Mouse (Mus musculus) embryonic facial prominence, embryonic 11.5 days (tissue): ENCODE results near the gene Eno1. TPM values are rescaled to one million over a fixed set of nuclear protein-coding genes. Genes with fewer than 3 reads are reported as not detected.

Source experiments
- ATAC-seq: fragments of 200-750 bp; cut with Nextera tagmentation; replicated peaks from 2 replicates; pipeline ENCODE4 v1.8.0; 2017; ENCODE audit warnings: low read depth; ENCODE audit not compliant: insufficient number of reproducible peaks, low FRiP score, low TSS enrichment
- DNase-seq: peaks from one replicate; pipeline ENCODE4 v3.0.0-alpha.2; 2015; ENCODE audit warnings: low spot score
- H3K27ac ChIP-seq: fragments of 300-500 bp; sonication (generic); replicated peaks from 2 replicates; pipeline ENCODE4 v1.5.1; 2014; ENCODE audit warnings: mild to moderate bottlenecking, low read depth, low read length, control low read depth
- H3K27me3 ChIP-seq: fragments of 300-500 bp; sonication (generic); 2 replicates; pipeline ENCODE4 v1.6.1; 2014; ENCODE audit warnings: mild to moderate bottlenecking, low read length, moderate library complexity, mixed read lengths; ENCODE audit not compliant: control insufficient read depth, insufficient read depth
- H3K36me3 ChIP-seq: fragments of 300-500 bp; sonication (generic); replicated peaks from 2 replicates; pipeline ENCODE4 v1.6.1; 2014; ENCODE audit warnings: low read depth, mild to moderate bottlenecking, low read length, moderate library complexity, mixed read lengths; ENCODE audit not compliant: control insufficient read depth, insufficient read depth
- H3K4me1 ChIP-seq: fragments of 300-500 bp; sonication (generic); 2 replicates; pipeline ENCODE4 v1.6.1; 2014; ENCODE audit warnings: low read length, mixed read lengths; ENCODE audit not compliant: control insufficient read depth, insufficient read depth
- H3K4me2 ChIP-seq: fragments of 300-500 bp; sonication (generic); 2 replicates; pipeline ENCODE4 v1.6.1; 2014; ENCODE audit warnings: low read depth, mild to moderate bottlenecking, control low read depth, low read length, moderate library complexity
- H3K4me3 ChIP-seq: fragments of 300-500 bp; sonication (generic); 2 replicates; pipeline ENCODE4 v1.5.1; 2014; ENCODE audit warnings: low read depth, low read length, control low read depth
- H3K9ac ChIP-seq: fragments of 300-500 bp; sonication (generic); replicated peaks from 2 replicates; pipeline ENCODE4 v1.6.1; 2014; ENCODE audit warnings: mild to moderate bottlenecking, control low read depth, low read length
- H3K9me3 ChIP-seq: fragments of 300-500 bp; sonication (generic); replicated peaks from 2 replicates; pipeline ENCODE4 v1.6.1; 2016; ENCODE audit warnings: mild to moderate bottlenecking, low read length, inconsistent platforms, mixed read lengths; ENCODE audit not compliant: control insufficient read depth
- WGBS: fragments of 180-500 bp; shearing (Covaris S2); extraction: QIAGEN DNeasy Blood & Tissue Kit; methylation state at CpG from one replicate; pipeline ENCODE4 v1.1.7; 2014; 5-methylcytosine and 5-hydroxymethylcytosine counted together
- polyA plus RNA-seq: library from polyadenylated mRNA; unstranded; fragments of >200 nt; fragmentation: Nextera tagmentation; extraction: Ambion mirVana; gene quantifications from 2 replicates; pipeline ENCODE4 v1.2.1, GENCODE M21; 2014

The Eno1 gene
- polyA plus RNA-seq, 1 experiment from 2014 or later = 1,873 TPM

DNA sequence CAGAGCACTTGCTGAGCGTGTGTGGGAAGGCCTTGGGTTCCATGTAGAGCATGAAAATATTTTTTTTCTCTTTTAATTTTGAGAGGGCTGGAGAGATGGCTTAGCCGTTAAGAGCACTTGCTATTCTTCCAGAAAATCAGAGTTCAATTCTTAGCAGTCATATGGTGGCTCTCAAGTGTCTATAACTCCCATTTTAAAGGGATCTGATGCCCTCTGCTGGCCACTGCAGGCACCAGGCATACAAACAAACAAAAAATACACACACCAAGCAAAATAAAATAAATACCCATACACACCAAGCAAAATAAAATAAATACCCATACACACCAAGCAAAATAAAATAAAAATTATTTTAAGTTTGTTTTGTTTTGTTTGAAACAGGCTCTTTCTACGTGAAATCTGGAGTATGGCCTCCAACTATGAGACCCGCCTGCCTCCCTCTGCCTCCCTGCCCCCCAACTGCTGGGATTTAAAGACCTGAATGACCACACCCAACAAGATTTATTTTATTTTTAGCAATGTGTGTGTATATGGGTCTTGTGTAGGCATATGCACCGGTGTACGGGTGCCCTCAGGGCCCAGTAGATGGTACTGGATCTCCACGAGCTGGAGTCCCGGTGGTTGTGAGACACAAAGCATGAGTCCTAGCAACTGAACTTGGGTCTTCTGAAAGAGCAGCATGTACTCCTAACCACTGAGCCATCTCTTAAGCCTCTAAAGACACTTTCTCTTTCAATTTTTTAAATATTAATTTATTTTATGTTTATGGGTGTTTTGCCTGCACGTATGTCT lies 16.8 kb upstream of the Eno1 start:
- H3K27ac ChIP-seq = no peak overlapping the region
- no peak overlapping the region for H3K4me2 ChIP-seq
- H3K9ac ChIP-seq = no peak overlapping the region
- ATAC-seq (no peak), DNase-seq (peak; percentile 80)
- no peak overlapping the region for H3K4me3 ChIP-seq
- H3K4me1 ChIP-seq = no peaks in the 10 kb centered on the region
- no peaks in the 10 kb centered on the region for H3K9me3 ChIP-seq
- no peaks in the 10 kb centered on the region for H3K27me3 ChIP-seq
- WGBS = 68% methylated on average over 9 of the region's 9 CpGs
- H3K36me3 ChIP-seq = no peaks in the 10 kb centered on the region

- H3K27me3 ChIP-seq = no peaks in the 10 kb centered on the region
- peak overlapping the region; percentile 13; the same call in 1 of the 2 replicates for H3K4me2 ChIP-seq
- DNase-seq (peak; percentile 54), ATAC-seq (no peak)
- 16% methylated on average over 11 of the region's 11 CpGs for WGBS
- no peaks in the 10 kb centered on the region for H3K36me3 ChIP-seq
- H3K9ac ChIP-seq = no peak overlapping the region; the same call in 1 of the 2 replicates
- no peak overlapping the region for H3K4me3 ChIP-seq
- H3K4me1 ChIP-seq = no peaks in the 10 kb centered on the region
- no peaks in the 10 kb centered on the region for H3K9me3 ChIP-seq
- H3K27ac ChIP-seq = no peak overlapping the region
Observed at GRCm38 (mm10) chr4:150220584-150220983, 15.9 kb upstream of the Eno1 start.

DNA sequence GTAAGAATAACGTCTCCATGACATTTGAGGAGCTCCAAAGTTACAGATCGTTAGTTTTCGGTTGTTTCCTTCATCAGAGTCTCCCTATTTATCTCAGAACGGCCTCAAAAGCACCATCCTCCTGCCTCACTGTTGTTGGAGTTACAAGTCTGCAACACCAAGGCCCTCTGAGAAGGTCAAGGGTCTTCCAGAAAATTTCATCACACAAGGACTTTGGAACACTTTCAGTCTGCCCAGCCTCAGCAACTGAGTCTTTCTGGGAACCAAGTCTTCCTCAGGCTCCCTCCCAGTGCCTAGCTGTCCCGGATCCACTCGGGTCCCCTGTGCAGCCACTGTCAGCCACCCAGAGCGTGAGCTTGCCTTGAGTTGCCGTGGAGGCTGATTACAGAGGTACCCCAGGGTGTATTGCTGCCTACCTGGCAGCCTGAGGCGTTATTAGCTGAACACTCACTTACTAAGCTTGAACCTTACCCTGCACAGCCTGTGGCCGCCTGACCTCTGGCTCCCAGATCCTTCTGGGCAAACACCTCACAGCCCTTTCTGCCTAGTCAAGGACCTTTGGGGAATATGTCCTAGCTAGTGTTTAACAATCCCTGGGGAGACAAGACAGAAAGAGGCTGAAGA lies 15.4 kb upstream of the Eno1 start:
- H3K4me1 ChIP-seq = no peaks in the 10 kb centered on the region
- H3K9ac ChIP-seq = no peak overlapping the region; the same call in 1 of the 2 replicates
- H3K9me3 ChIP-seq = no peaks in the 10 kb centered on the region
- no peak overlapping the region for H3K27ac ChIP-seq
- H3K4me3 ChIP-seq = no peak overlapping the region
- whole genome bisulfite sequencing = 39% methylated on average over 10 of the region's 10 CpGs
- no peak for ATAC-seq
- H3K27me3 ChIP-seq = no peaks in the 10 kb centered on the region
- no peak for DNase-seq
- no peaks in the 10 kb centered on the region for H3K36me3 ChIP-seq
- peak overlapping the region; percentile 13; the same call in 1 of the 2 replicates for H3K4me2 ChIP-seq

DNA sequence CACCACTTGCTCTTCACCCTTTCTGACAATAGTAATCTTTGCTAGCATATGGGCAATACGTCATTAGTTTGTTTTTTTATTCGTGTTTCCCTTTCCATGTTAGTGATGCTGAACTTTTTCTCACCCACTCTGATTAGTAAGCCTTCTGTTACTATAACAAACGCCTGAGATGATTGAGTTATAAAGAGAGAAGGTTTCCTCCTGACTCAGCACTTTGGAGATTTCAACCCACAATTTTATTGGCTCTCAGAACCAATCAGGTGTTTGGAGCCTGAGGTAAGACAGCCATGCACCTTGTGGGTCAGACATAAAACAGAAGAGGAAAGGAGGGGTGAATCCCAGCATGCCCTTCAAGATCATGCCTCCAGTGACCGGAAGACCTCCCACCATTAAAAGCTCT lies 12.7 kb upstream of the Eno1 start:
- Histone ChIP-seq H3K9me3 (no peaks in the 10 kb centered on the region), H3K4me3 (no peak overlapping the region), H3K9ac (no peak overlapping the region), H3K27ac (no peak overlapping the region), H3K4me2 (no peak overlapping the region), H3K4me1 (no peaks in the 10 kb centered on the region), H3K27me3 (no peaks in the 10 kb centered on the region), H3K36me3 (no peaks in the 10 kb centered on the region)
- DNase-seq (no peak), ATAC-seq (no peak)
- 88% methylated on average over 4 of the region's 4 CpGs for WGBS

- Histone ChIP-seq H3K27me3 (no peaks in the 10 kb centered on the region), H3K9ac (no peak overlapping the region), H3K4me1 (peaks cover 1% of the 10 kb centered on the region; the same call in 1 of the 2 replicates), H3K4me2 (no peak overlapping the region), H3K9me3 (no peaks in the 10 kb centered on the region), H3K27ac (no peak overlapping the region), H3K36me3 (no peaks in the 10 kb centered on the region), H3K4me3 (no peak overlapping the region)
- ATAC-seq = no peak
- no peak for DNase-seq
- WGBS = 93% methylated on average over 1 of the region's 1 CpGs
Observed at GRCm38 (mm10) chr4:150225700-150226099, 10.8 kb upstream of the Eno1 start.

DNA sequence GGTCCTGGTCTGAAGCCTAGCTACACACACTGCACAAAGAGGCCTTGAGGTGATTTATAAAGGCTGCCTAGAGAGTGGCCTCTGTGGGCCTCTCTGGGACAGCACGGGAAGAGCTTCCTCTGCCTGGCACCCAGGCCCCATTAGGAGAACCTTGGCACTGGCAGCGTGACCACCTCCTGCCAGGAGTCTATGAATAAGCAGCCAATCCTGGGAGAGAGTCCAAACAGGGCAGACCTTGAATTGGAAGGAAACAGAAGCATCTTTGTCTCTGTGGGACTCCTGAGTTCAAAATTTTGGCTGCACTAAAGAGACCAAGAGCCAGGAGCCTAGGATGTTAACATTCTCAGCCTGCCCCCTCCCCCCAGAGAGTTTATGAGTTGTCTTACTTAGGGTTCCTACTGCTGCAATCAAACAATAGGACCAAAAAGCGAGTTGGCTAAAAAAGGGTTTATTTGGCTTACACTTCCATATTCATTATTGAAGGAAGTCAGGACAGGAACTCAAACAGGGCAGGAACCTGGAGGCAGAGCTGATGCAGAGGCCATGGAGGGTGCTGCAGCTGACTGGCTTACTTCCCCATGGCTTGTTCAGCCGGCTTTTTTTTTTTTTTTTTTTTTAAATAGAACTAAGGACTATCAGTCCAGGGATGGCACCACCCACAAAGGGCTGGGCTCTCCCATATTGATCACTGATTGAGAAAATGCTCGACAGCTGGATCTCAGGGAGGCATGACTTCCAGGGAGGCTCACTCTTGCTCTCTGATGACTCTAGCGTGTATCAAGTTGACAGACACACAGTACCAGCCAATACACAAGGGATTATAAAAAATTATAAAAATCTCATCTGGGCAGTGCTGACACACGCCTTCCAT lies 9.5 kb upstream of the Eno1 start:
- Histone ChIP-seq H3K27ac (no peak overlapping the region), H3K9me3 (no peaks in the 10 kb centered on the region), H3K36me3 (no peaks in the 10 kb centered on the region), H3K27me3 (no peaks in the 10 kb centered on the region), H3K4me1 (peaks cover 3% of the 10 kb centered on the region; the same call in 1 of the 2 replicates), H3K9ac (no peak overlapping the region), H3K4me3 (no peak overlapping the region), H3K4me2 (no peak overlapping the region)
- DNase-seq = no peak
- ATAC-seq = no peak
- WGBS = 56% methylated on average over 7 of the region's 7 CpGs

GRCm38 (mm10) chr4:150228581-150229348 lies 7.8 kb upstream of the Eno1 start:
- WGBS = 44% methylated on average over 7 of the region's 7 CpGs
- Histone ChIP-seq H3K9ac (no peak overlapping the region), H3K9me3 (no peaks in the 10 kb centered on the region), H3K4me3 (no peak overlapping the region), H3K27me3 (no peaks in the 10 kb centered on the region), H3K27ac (no peak overlapping the region), H3K4me1 (peaks cover 3% of the 10 kb centered on the region; the same call in 1 of the 2 replicates), H3K4me2 (no peak overlapping the region), H3K36me3 (no peaks in the 10 kb centered on the region)
- ATAC-seq (no peak), DNase-seq (no peak)
